Mouse (Mus musculus) intestine, postnatal 0 days (tissue): ENCODE measurements around the gene Kat14. TPM values are rescaled to one million over a fixed set of nuclear protein-coding genes. Genes with fewer than 3 reads are reported as not detected.
"Not testable (repeated sequence)": the region's sequence is repeated elsewhere in the genome, so short reads cannot be mapped to it uniquely, and the experiment has no call there.

ENCODE experiments used
- ATAC-seq: fragments of 200-750 bp; cut with Nextera tagmentation; 2 replicates; pipeline ENCODE4 v1.8.0; 2017; ENCODE audit warnings: mild to moderate bottlenecking, moderate TSS enrichment, moderate library complexity
- H3K27ac ChIP-seq: fragments of 300-500 bp; sonication (generic); 2 replicates; pipeline ENCODE4 v1.5.1; 2014; ENCODE audit warnings: mild to moderate bottlenecking, low read depth, low read length, moderate library complexity
- H3K27me3 ChIP-seq: fragments of 300-500 bp; sonication (generic); replicated peaks from 2 replicates; pipeline ENCODE4 v1.6.1; 2014; ENCODE audit warnings: low read length, mixed read lengths; ENCODE audit not compliant: control insufficient read depth, insufficient read depth
- H3K36me3 ChIP-seq: fragments of 300-500 bp; sonication (generic); 2 replicates; pipeline ENCODE4 v1.6.1; 2014; ENCODE audit warnings: mild to moderate bottlenecking, moderate library complexity; ENCODE audit not compliant: control insufficient read depth, insufficient read depth
- H3K4me1 ChIP-seq: fragments of 300-500 bp; sonication (generic); replicated peaks from 2 replicates; pipeline ENCODE4 v1.6.1; 2014; ENCODE audit warnings: antibody characterized with exemption, low read length, mixed read lengths; ENCODE audit not compliant: control insufficient read depth, insufficient read depth
- H3K4me2 ChIP-seq: fragments of 300-500 bp; sonication (generic); replicated peaks from 2 replicates; pipeline ENCODE4 v1.6.1; 2014; ENCODE audit warnings: low read depth, mild to moderate bottlenecking, moderate library complexity
- H3K4me3 ChIP-seq: fragments of 300-500 bp; sonication (generic); 2 replicates; pipeline ENCODE4 v1.5.1; 2014; ENCODE audit warnings: low read depth, low read length
- H3K9ac ChIP-seq: fragments of 300-500 bp; sonication (generic); 2 replicates; pipeline ENCODE4 v1.6.1; 2014; ENCODE audit warnings: mild to moderate bottlenecking, low read depth, low read length
- H3K9me3 ChIP-seq: fragments of 300-500 bp; sonication (generic); 2 replicates; pipeline ENCODE4 v1.6.1; 2016; ENCODE audit warnings: mixed run types; ENCODE audit not compliant: control insufficient read depth
- CTCF ChIP-seq: sonication (generic); IDR thresholded peaks from 2 replicates; pipeline ENCODE4 v1.5.1; 2016; ENCODE audit warnings: low read depth, mild to moderate bottlenecking, control low read depth, antibody characterized with exemption, moderate library complexity
- WGBS: fragments of 180-500 bp; shearing (Covaris S2); extraction: QIAGEN DNeasy Blood & Tissue Kit; methylation state at CpG from one replicate; pipeline ENCODE4 v1.1.7; 2014; 5-methylcytosine and 5-hydroxymethylcytosine counted together
- polyA plus RNA-seq: library from polyadenylated mRNA; unstranded; fragments of >200 nt; fragmentation: Nextera tagmentation; extraction: Ambion mirVana; gene quantifications from 2 replicates; pipeline ENCODE4 v1.2.1, GENCODE M21; 2015

The Kat14 gene
- polyA plus RNA-seq, 1 experiment from 2014 or later = 34.9 TPM

DNA sequence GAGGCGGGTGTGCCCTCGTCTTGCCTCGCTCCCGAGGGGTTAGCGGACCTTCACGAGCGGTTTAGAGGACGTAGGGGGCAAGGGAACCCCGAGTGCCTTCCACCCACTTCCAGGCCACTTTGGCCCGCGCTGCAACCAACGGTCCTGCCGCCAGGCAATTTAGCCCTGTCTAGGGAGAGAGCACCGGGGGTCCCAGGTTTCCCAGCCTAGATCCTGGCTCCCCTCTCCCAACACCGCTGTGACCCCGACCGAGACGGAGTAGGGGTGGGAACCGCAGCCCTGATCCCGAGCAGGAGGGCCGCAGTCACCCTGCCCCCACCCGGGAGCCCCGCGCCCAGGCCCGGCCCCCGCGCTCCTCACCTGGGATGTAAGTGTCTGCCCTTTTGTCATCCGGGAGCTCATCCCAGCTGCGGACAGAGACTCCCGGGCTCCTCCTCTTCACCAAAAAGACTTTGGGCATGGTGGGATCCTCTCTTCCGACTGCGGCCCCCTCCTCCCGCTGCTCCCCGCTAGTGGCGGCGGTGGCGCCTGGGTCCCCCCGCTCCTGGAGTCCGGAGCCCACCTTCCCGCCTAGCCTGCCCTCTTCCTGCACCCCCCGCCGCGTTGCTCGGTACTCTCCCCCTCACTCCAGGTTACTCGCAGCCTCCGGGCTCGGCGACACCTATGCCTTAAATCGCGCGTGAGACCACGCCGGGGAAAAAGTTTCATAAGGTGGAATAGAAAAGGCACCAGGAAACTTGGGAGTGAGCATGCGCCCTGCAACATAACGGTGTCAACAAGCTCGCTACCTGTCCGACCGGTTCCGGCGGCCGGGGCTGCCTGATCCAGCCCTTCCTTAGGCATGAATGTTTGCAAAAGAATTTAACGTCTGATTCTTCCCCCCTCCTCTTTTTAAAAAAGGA is 37.1 kb upstream of the Kat14 start, which contains the start of gene Ovol2:
Gene Ovol2 (minus strand): TSS at position 746 of the 902 bp plus-strand sequence.
- WGBS = 3% methylated on average over 62 of the region's 62 CpGs
- no peaks in the 10 kb centered on the region for H3K9me3 ChIP-seq
- peak within 1 kb of the TSS; percentile 99 for H3K4me2 ChIP-seq
- H3K4me3 ChIP-seq = peak within 1 kb of the TSS; percentile 56
- H3K27me3 ChIP-seq = peaks cover 13% of the 10 kb centered on the region; the same call in 1 of the 2 replicates
- ATAC-seq = peak; percentile 57
- peak within 1 kb of the TSS; percentile 60 for H3K27ac ChIP-seq
- no peak for TF ChIP-seq CTCF
- H3K36me3 ChIP-seq = no peaks in the 10 kb centered on the region
- peaks cover 6% of the 10 kb centered on the region; the same call in 1 of the 2 replicates for H3K4me1 ChIP-seq
- H3K9ac ChIP-seq = peak within 1 kb of the TSS; percentile 49

DNA sequence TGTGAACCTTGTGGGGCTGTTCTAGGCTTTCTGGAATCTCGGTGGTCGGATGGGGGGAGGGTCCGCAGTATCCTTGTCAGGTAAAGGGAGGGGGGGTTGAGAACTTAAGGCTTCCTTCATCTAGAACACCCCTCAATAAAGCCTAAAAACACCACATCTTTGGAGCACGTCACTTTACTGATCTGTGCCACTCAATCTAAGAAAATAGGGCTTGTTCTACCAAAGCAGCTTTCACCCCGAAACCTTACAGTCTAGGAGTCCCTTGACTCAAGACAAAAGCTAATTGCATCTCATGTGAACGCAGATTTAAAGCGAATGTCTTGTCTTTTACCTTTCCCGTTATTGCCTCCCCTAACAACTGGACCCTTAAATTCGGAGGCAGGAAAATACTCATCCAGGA is 36.3 kb upstream of the Kat14 start:
- Histone ChIP-seq H3K27me3 (peaks cover 13% of the 10 kb centered on the region; the same call in 1 of the 2 replicates), H3K36me3 (no peaks in the 10 kb centered on the region), H3K4me1 (peaks cover 6% of the 10 kb centered on the region; the same call in 1 of the 2 replicates), H3K4me2 (peak overlapping the region; percentile 99), H3K9me3 (no peaks in the 10 kb centered on the region), H3K9ac (0 out of 2 replicates have a peak overlapping the region, but pooled peaks have one; percentile 49), H3K4me3 (peak overlapping the region; percentile 56), H3K27ac (no peak overlapping the region)
- no peak for TF ChIP-seq CTCF
- no peak for ATAC-seq
- WGBS = 9% methylated on average over 9 of the region's 9 CpGs

DNA sequence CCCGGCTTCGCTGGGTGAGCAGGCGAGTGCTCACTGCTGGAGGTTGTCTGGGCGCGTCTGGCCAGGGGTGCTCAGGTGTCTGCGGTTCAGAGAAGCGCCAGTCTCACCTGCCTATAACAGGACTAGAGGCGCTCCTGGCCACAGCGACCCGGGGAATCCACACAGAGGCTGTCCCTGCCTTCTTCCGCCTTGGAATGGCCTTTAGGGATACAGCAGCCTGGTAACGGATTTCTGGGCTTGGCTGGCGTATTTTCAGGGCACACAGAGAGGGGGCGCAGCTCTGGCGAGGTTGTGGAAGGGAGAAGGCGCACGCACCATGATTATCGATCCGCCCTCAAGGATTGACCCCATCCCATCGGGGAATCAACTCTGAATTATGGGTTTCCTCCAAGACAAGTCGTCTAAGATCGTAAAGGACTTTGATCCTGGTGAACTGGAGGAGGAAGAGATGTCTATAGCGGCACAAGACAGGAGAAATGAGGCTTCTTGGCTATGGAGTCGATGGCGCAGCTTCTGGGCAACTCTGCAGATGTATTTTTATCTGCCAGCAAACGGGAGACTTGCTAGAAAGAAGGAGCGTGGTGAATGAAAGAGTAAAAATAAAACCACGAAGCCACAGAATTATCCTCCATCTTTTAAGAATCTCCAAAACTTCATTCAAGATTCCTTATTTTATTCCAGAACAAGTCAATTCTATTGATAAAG is 35.5 kb upstream of the Kat14 start:
- Histone ChIP-seq H3K27ac (peak overlapping the region; percentile 60), H3K4me1 (peaks cover 6% of the 10 kb centered on the region; the same call in 1 of the 2 replicates), H3K9me3 (no peaks in the 10 kb centered on the region), H3K4me3 (peak overlapping the region; percentile 56), H3K9ac (peak overlapping the region; percentile 49), H3K4me2 (peak overlapping the region; percentile 99), H3K36me3 (no peaks in the 10 kb centered on the region), H3K27me3 (peaks cover 13% of the 10 kb centered on the region; the same call in 1 of the 2 replicates)
- ATAC-seq = no peak
- peak; percentile 63 for TF ChIP-seq CTCF
- 9% methylated on average over 28 of the region's 28 CpGs for WGBS

DNA sequence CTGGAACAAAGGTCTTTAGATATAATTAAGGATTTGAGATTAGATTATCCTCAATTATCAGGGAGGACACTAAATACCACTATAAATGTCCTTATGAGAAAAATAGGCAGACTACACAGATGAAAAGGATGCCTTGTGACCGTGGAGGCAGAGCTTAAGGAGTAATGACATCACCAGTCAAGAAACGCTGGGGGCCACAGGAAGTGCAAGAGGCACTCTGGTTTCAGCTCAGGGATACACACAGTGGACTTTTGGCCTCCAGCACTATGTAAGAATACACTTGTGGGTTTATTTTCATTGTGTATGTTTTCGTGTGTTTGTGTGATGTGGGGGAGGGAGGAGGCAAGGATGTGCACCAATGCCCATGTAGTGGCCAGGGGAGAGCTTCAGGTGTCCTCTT is 31.6 kb upstream of the Kat14 start:
- peaks cover 6% of the 10 kb centered on the region; the same call in 1 of the 2 replicates for H3K4me1 ChIP-seq
- no peak for TF ChIP-seq CTCF
- no peak overlapping the region for H3K4me3 ChIP-seq
- no peaks in the 10 kb centered on the region for H3K36me3 ChIP-seq
- WGBS = 42% methylated on average over 3 of the region's 3 CpGs
- H3K27me3 ChIP-seq = peaks cover 4% of the 10 kb centered on the region; the same call in 1 of the 2 replicates
- peak overlapping the region; percentile 10; the same call in 1 of the 2 replicates for H3K27ac ChIP-seq
- peak; percentile 78 for ATAC-seq
- H3K9ac ChIP-seq = no peak overlapping the region
- peak overlapping the region; percentile 13; the same call in 1 of the 2 replicates for H3K4me2 ChIP-seq
- no peaks in the 10 kb centered on the region for H3K9me3 ChIP-seq

DNA sequence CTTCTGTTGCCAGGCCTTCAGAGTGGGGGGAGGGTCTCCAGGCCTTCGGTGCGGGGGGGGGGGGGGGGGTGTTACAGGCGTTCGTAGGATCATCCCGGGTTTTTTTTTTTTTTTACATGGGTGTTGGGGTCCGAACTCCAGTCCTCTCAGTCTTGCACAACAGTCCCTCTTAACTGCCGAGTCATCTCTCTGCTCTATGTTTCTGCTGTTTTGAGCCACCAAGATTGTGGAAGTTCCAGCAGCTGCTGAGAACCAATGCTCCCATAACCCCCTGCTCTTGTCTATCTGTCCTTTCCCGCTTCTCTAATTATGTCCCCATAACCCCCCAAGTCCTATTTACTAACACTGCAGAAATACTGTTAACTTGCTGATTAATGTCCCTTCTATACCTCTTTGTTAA is 31.1 kb upstream of the Kat14 start:
- no peak for TF ChIP-seq CTCF
- Histone ChIP-seq H3K4me3 (no peak overlapping the region), H3K36me3 (no peaks in the 10 kb centered on the region), H3K4me2 (0 out of 2 replicates have a peak overlapping the region, but pooled peaks have one; percentile 13), H3K9me3 (no peaks in the 10 kb centered on the region), H3K27ac (peak overlapping the region; percentile 10; the same call in 1 of the 2 replicates), H3K9ac (no peak overlapping the region), H3K4me1 (peaks cover 6% of the 10 kb centered on the region; the same call in 1 of the 2 replicates), H3K27me3 (peaks cover 4% of the 10 kb centered on the region; the same call in 1 of the 2 replicates)
- 55% methylated on average over 8 of the region's 8 CpGs for WGBS
- ATAC-seq = no peak; the same call in 1 of the 2 replicates

DNA sequence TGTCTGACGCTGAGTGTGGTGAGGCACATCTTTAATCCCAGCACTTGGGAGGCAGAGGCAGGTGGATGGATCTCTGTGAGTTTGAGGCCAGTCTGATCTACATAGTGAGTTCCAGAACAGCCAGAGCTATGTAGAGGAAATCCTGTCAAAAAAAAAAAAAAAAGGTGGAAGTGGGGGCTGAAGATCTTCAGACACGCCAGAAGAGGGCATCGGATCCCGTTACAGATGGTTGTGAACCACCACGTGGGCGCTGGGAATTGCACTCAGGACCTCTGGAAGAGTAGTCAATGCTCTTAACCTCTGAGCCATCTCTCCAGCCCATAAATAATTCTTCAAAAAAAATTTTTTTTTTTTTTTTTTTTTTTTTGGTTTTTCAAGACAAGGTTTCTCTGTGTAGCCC is 30.6 kb upstream of the Kat14 start:
- H3K27me3 ChIP-seq, H3K4me3 ChIP-seq, H3K4me2 ChIP-seq, H3K9me3 ChIP-seq, H3K36me3 ChIP-seq, H3K4me1 ChIP-seq, ATAC-seq, H3K9ac ChIP-seq, H3K27ac ChIP-seq: not testable (repeated sequence)
- TF ChIP-seq CTCF = 0 out of 2 replicates have a peak, but pooled peaks have one; percentile 12
- whole genome bisulfite sequencing = 79% methylated on average over 6 of the region's 6 CpGs
